Mouse (Mus musculus) embryonic facial prominence, embryonic 14.5 days (tissue): ENCODE data around the gene Cdkn2d. TPM values are rescaled to one million over a fixed set of nuclear protein-coding genes. Genes with fewer than 3 reads are reported as not detected.

Experiments used
- ATAC-seq: fragments of 200-750 bp; cut with Nextera tagmentation; 2 replicates; pipeline ENCODE4 v1.8.0; 2017; ENCODE audit warnings: low read depth, moderate number of reproducible peaks, moderate TSS enrichment
- DNase-seq: peaks from one replicate; pipeline ENCODE4 v3.0.0-alpha.2; 2015; ENCODE audit warnings: low spot score
- H3K27ac ChIP-seq: fragments of 300-500 bp; sonication (generic); replicated peaks from 2 replicates; pipeline ENCODE4 v1.5.1; 2014; ENCODE audit warnings: low read depth, mild to moderate bottlenecking, low read length, moderate library complexity
- H3K27me3 ChIP-seq: fragments of 300-500 bp; sonication (generic); replicated peaks from 2 replicates; pipeline ENCODE4 v1.6.1; 2014; ENCODE audit warnings: low read length; ENCODE audit not compliant: control insufficient read depth, insufficient read depth
- H3K36me3 ChIP-seq: fragments of 300-500 bp; sonication (generic); 2 replicates; pipeline ENCODE4 v1.6.1; 2014; ENCODE audit warnings: low read length, mixed read lengths; ENCODE audit not compliant: control insufficient read depth, insufficient read depth
- H3K4me1 ChIP-seq: fragments of 300-500 bp; sonication (generic); 2 replicates; pipeline ENCODE4 v1.6.1; 2014; ENCODE audit warnings: antibody characterized with exemption, low read length; ENCODE audit not compliant: control insufficient read depth, insufficient read depth
- H3K4me2 ChIP-seq: fragments of 300-500 bp; sonication (generic); 2 replicates; pipeline ENCODE4 v1.6.1; 2014; ENCODE audit warnings: low read depth, mild to moderate bottlenecking, low read length, moderate library complexity, mixed read lengths
- H3K4me3 ChIP-seq: fragments of 300-500 bp; sonication (generic); 2 replicates; pipeline ENCODE4 v1.5.1; 2014; ENCODE audit warnings: low read depth, mild to moderate bottlenecking, low read length
- H3K9ac ChIP-seq: fragments of 300-500 bp; sonication (generic); 2 replicates; pipeline ENCODE4 v1.6.1; 2014; ENCODE audit warnings: low read depth, mild to moderate bottlenecking, low read length, moderate library complexity, mixed read lengths
- H3K9me3 ChIP-seq: fragments of 300-500 bp; sonication (generic); 2 replicates; pipeline ENCODE4 v1.6.1; 2016; ENCODE audit warnings: low read length; ENCODE audit not compliant: control insufficient read depth
- WGBS: fragments of 180-500 bp; shearing (Covaris S2); extraction: QIAGEN DNeasy Blood & Tissue Kit; methylation state at CpG from one replicate; pipeline ENCODE4 v1.1.7; 2014; 5-methylcytosine and 5-hydroxymethylcytosine counted together
- polyA plus RNA-seq: library from polyadenylated mRNA; unstranded; fragments of >200 nt; fragmentation: Nextera tagmentation; extraction: Ambion mirVana; gene quantifications from 2 replicates; pipeline ENCODE4 v1.2.1, GENCODE M21; 2014

Cdkn2d gene
- polyA plus RNA-seq, 1 experiment from 2014 or later = 57.2 TPM

GRCm38 (mm10) chr9:21241343-21241742 lies 49.9 kb downstream of the Cdkn2d start:
- no peak overlapping the region for H3K9ac ChIP-seq
- H3K4me3 ChIP-seq = no peak overlapping the region
- no peak overlapping the region for H3K4me2 ChIP-seq
- ATAC-seq (no peak), DNase-seq (peak; percentile 91)
- 0 out of 2 replicates have a peak, but pooled peaks cover 4% of the 10 kb centered on the region for H3K9me3 ChIP-seq
- H3K36me3 ChIP-seq = peaks cover 6% of the 10 kb centered on the region
- 2% methylated on average over 11 of the region's 11 CpGs for WGBS
- H3K27me3 ChIP-seq = peaks cover 48% of the 10 kb centered on the region
- H3K4me1 ChIP-seq = peaks cover 20% of the 10 kb centered on the region
- no peak overlapping the region for H3K27ac ChIP-seq

- WGBS = 28% methylated on average over 4 of the region's 4 CpGs
- H3K4me2 ChIP-seq = peak overlapping the region; percentile 64
- DNase-seq (no peak), ATAC-seq (no peak)
- peak overlapping the region; percentile 97 for H3K4me3 ChIP-seq
- H3K27ac ChIP-seq = peak overlapping the region; percentile 92; the same call in 1 of the 2 replicates
- H3K27me3 ChIP-seq = peaks cover 29% of the 10 kb centered on the region
- peaks cover 24% of the 10 kb centered on the region for H3K36me3 ChIP-seq
- H3K9ac ChIP-seq = peak overlapping the region; percentile 98
- H3K9me3 ChIP-seq = 0 out of 2 replicates have a peak, but pooled peaks cover 4% of the 10 kb centered on the region
- H3K4me1 ChIP-seq = peaks cover 17% of the 10 kb centered on the region
These were observed 51.8 kb downstream of the Cdkn2d start for GRCm38 (mm10) chr9:21239465-21239848.

GRCm38 (mm10) chr9:21238733-21239464 lies 52.3 kb downstream of the Cdkn2d start, which contains the start of gene Keap1:
Gene Keap1, minus strand, starts transcription at chr9:21239361.
- under 1% methylated on average over 21 of the region's 90 CpGs for WGBS
- H3K36me3 ChIP-seq = peaks cover 30% of the 10 kb centered on the region
- peak within 1 kb of the TSS; percentile 64 for H3K4me2 ChIP-seq
- H3K4me1 ChIP-seq = peaks cover 11% of the 10 kb centered on the region
- H3K4me3 ChIP-seq = peak within 1 kb of the TSS; percentile 97
- DNase-seq = peak; percentile 88
- peak within 1 kb of the TSS; percentile 92 for H3K27ac ChIP-seq
- ATAC-seq = peak; percentile 89
- H3K27me3 ChIP-seq = peaks cover 23% of the 10 kb centered on the region
- peak within 1 kb of the TSS; percentile 98 for H3K9ac ChIP-seq
- H3K9me3 ChIP-seq = 0 out of 2 replicates have a peak, but pooled peaks cover 4% of the 10 kb centered on the region

Other genes with a start within 250 kb of the Cdkn2d start
- gene Zglp1, start 224.3 kb downstream of the Cdkn2d start, polyA plus RNA-seq = 0.87 and 1.2 TPM in 2 replicates
- 0.24 TPM in 1 of 2 replicates, not detected in the other for gene Gm49373, start 218.3 kb downstream of the Cdkn2d start, polyA plus RNA-seq
- 60.8 and 62.7 TPM in 2 replicates for gene Fdx1l, start 217.8 kb downstream of the Cdkn2d start, polyA plus RNA-seq
- 1.2 and 1.4 TPM in 2 replicates for gene Gm38431, start 199.4 kb downstream of the Cdkn2d start, polyA plus RNA-seq
- 64.2 and 71.4 TPM in 2 replicates for gene Raver1, start 199.4 kb downstream of the Cdkn2d start, polyA plus RNA-seq
- gene Tyk2, start 160.2 kb downstream of the Cdkn2d start, polyA plus RNA-seq = 9.8 and 11.6 TPM in 2 replicates
- gene Cdc37, start 141.4 kb downstream of the Cdkn2d start, polyA plus RNA-seq = 259 and 298 TPM in 2 replicates
- gene Pde4a, start 125.7 kb downstream of the Cdkn2d start, polyA plus RNA-seq = 6.2 and 6.9 TPM in 2 replicates
- gene Keap1, start 52.0 kb downstream of the Cdkn2d start, polyA plus RNA-seq = 43.0 and 49.6 TPM in 2 replicates
- gene S1pr5, start 43.0 kb downstream of the Cdkn2d start, polyA plus RNA-seq = 0.96 and 1.3 TPM in 2 replicates
- gene Atg4d, start 26.1 kb downstream of the Cdkn2d start, polyA plus RNA-seq = 26.3 and 35.5 TPM in 2 replicates
- gene Kri1, start 3.4 kb downstream of the Cdkn2d start, polyA plus RNA-seq = 11.0 and 14.4 TPM in 2 replicates
- gene Ap1m2, start 20.9 kb upstream of the Cdkn2d start, polyA plus RNA-seq = 20.8 and 22.7 TPM in 2 replicates
- gene Slc44a2, start 29.3 kb upstream of the Cdkn2d start, polyA plus RNA-seq = 111 and 132 TPM in 2 replicates
- 139 and 177 TPM in 2 replicates for gene Ilf3, start 76.5 kb upstream of the Cdkn2d start, polyA plus RNA-seq
- 36.9 and 49.4 TPM in 2 replicates for gene Qtrt1, start 120.4 kb upstream of the Cdkn2d start, polyA plus RNA-seq
- gene Dnm2, start 133.5 kb upstream of the Cdkn2d start, polyA plus RNA-seq = 65.8 and 69.3 TPM in 2 replicates
- gene Tmed1, start 218.8 kb upstream of the Cdkn2d start, polyA plus RNA-seq = 103 and 115 TPM in 2 replicates
- 2.0 and 2.1 TPM in 2 replicates for gene AB124611, start 234.8 kb upstream of the Cdkn2d start, polyA plus RNA-seq